Mouse (Mus musculus) CH12.LX (cell line): Measurements from ENCODE around the gene Thy1. TPM values are rescaled to one million over a fixed set of nuclear protein-coding genes. Genes with fewer than 3 reads are reported as not detected.

Experiments
- DNase-seq: peaks from one replicate; pipeline ENCODE4 v3.0.0-alpha.2; 2013; ENCODE audit errors: extremely low read depth
- H3K27ac ChIP-seq: 2 replicates; pipeline ENCODE4 v1.5.1; 2012; ENCODE audit warnings: low read depth, mild to moderate bottlenecking, control low read depth, moderate library complexity; ENCODE audit not compliant: insufficient read depth
- H3K27me3 ChIP-seq: replicated peaks from 2 replicates; pipeline ENCODE3; 2012; ENCODE audit warnings: inconsistent platforms
- H3K36me3 ChIP-seq, 2 experiments: replicated peaks in 1 of 2; 2 replicates each; pipeline versions ENCODE3 to v1.6.1; 2012; ENCODE audit warnings: inconsistent platforms in 1 of 2, low read length in 1 of 2, mild to moderate bottlenecking in 1 of 2, mixed read lengths in 1 of 2, moderate library complexity in 1 of 2; ENCODE audit not compliant: control insufficient read depth in 1 of 2, insufficient read depth in 1 of 2
- H3K4me1 ChIP-seq, 2 experiments: 2 replicates each; pipeline ENCODE4 v1.6.1; 2012; ENCODE audit warnings: inconsistent platforms in 1 of 2, moderate library complexity in 1 of 2; ENCODE audit not compliant: insufficient read depth in 2 of 2, control insufficient read depth in 1 of 2
- H3K4me2 ChIP-seq: 2 replicates; pipeline ENCODE4 v1.6.1; 2012; ENCODE audit warnings: low read depth, mild to moderate bottlenecking, control low read depth; ENCODE audit not compliant: poor library complexity, insufficient read depth, severe bottlenecking
- H3K4me3 ChIP-seq, 3 experiments: fragments of 150-350 bp in 1 of 3; sonication (generic) in 1 of 3; replicated peaks in 1 of 3; 2 replicates each; pipeline versions ENCODE3 to v1.5.1; 2011 to 2012; ENCODE audit warnings: low read depth in 2 of 3, low read length in 2 of 3, mild to moderate bottlenecking in 2 of 3, moderate library complexity in 2 of 3, control low read depth in 1 of 3, improper control_type of control experiment in 1 of 3, inconsistent platforms in 1 of 3, mixed read lengths in 1 of 3; ENCODE audit not compliant: poor library complexity in 1 of 3
- H3K79me2 ChIP-seq: replicated peaks from 2 replicates; pipeline ENCODE4 v1.6.1; 2012; ENCODE audit warnings: mild to moderate bottlenecking, moderate library complexity; ENCODE audit not compliant: control insufficient read depth, poor library complexity, insufficient read depth, severe bottlenecking; ENCODE audit errors: extremely low read depth
- H3K9ac ChIP-seq: 2 replicates; pipeline ENCODE4 v1.6.1; 2012; ENCODE audit warnings: low read depth, mild to moderate bottlenecking, control low read depth, moderate library complexity; ENCODE audit not compliant: insufficient read depth
- H3K9me3 ChIP-seq: replicated peaks from 2 replicates; pipeline ENCODE3; 2012; ENCODE audit warnings: low read length, inconsistent platforms, mixed read lengths
- CHD1 ChIP-seq: IDR thresholded peaks from 2 replicates; pipeline ENCODE4 v1.6.1; 2012; ENCODE audit warnings: low read depth, low read length, improper control_type of control experiment, inconsistent platforms
- CHD2 ChIP-seq: IDR thresholded peaks from 2 replicates; pipeline ENCODE4 v1.6.1; 2011; ENCODE audit warnings: low read length, improper control_type of control experiment
- CTCF ChIP-seq, 2 experiments: IDR thresholded peaks in 1 of 2; conservative IDR thresholded peaks in 1 of 2; 2 replicates each; pipeline ENCODE4 v1.5.1; 2011 to 2012; ENCODE audit warnings: low read depth in 2 of 2, low read length in 2 of 2, improper control_type of control experiment in 1 of 2, inconsistent platforms in 1 of 2, mild to moderate bottlenecking in 1 of 2, moderate library complexity in 1 of 2
- ETS1 ChIP-seq: conservative IDR thresholded peaks from 2 replicates; pipeline ENCODE4 v1.6.1; 2012; ENCODE audit warnings: low read depth, mild to moderate bottlenecking, inconsistent platforms, low read length, improper control_type of control experiment, moderate library complexity
- GABPA ChIP-seq: IDR thresholded peaks from 2 replicates; pipeline ENCODE4 v1.6.1; 2012; ENCODE audit warnings: low read depth, low read length, improper control_type of control experiment, inconsistent platforms; ENCODE audit not compliant: insufficient replicate concordance
- IRF4 ChIP-seq: IDR thresholded peaks from 2 replicates; pipeline ENCODE4 v1.6.1; 2014; ENCODE audit warnings: low read depth, mild to moderate bottlenecking, inconsistent platforms, low read length, improper control_type of control experiment
- KAT2A ChIP-seq: IDR thresholded peaks from 2 replicates; pipeline ENCODE4 v1.6.1; 2012; ENCODE audit warnings: low read length, improper control_type of control experiment, inconsistent platforms; ENCODE audit not compliant: insufficient replicate concordance
- MAX ChIP-seq: IDR thresholded peaks from 2 replicates; pipeline ENCODE4 v1.6.1; 2011; ENCODE audit warnings: low read length, improper control_type of control experiment
- MAZ ChIP-seq: IDR thresholded peaks from 2 replicates; pipeline ENCODE4 v1.6.1; 2012; ENCODE audit warnings: low read depth, mild to moderate bottlenecking, inconsistent platforms, low read length, improper control_type of control experiment, moderate library complexity
- MEF2A ChIP-seq: IDR thresholded peaks from 2 replicates; pipeline ENCODE4 v1.6.1; 2014; ENCODE audit warnings: low read depth, mild to moderate bottlenecking, inconsistent platforms, low read length, improper control_type of control experiment, borderline replicate concordance
- MYC ChIP-seq: IDR thresholded peaks from 2 replicates; pipeline ENCODE4 v1.6.1; 2011; ENCODE audit warnings: low read depth, mild to moderate bottlenecking, improper control_type of control experiment, low read length
- NRF1 ChIP-seq: IDR thresholded peaks from 2 replicates; pipeline ENCODE4 v1.6.1; 2014; ENCODE audit warnings: low read depth, mild to moderate bottlenecking, inconsistent platforms, low read length, improper control_type of control experiment, moderate library complexity
- PAX5 ChIP-seq: IDR thresholded peaks from 2 replicates; pipeline ENCODE4 v1.6.1; 2012; ENCODE audit warnings: low read length, inconsistent platforms, mixed read lengths
- POLR2A ChIP-seq: IDR thresholded peaks from 2 replicates; pipeline ENCODE4 v1.6.1; 2011; ENCODE audit warnings: low read depth, mild to moderate bottlenecking, improper control_type of control experiment, low read length
- SMC3 ChIP-seq: IDR thresholded peaks from 2 replicates; pipeline ENCODE4 v1.6.1; 2011; ENCODE audit warnings: low read depth, low read length, improper control_type of control experiment
- TBP ChIP-seq: conservative IDR thresholded peaks from 2 replicates; pipeline ENCODE4 v1.6.1; 2011; ENCODE audit warnings: low read depth, low read length, improper control_type of control experiment
- USF1 ChIP-seq: IDR thresholded peaks from 2 replicates; pipeline ENCODE4 v1.6.1; 2014; ENCODE audit warnings: low read depth, mild to moderate bottlenecking, inconsistent platforms, low read length, improper control_type of control experiment
- USF2 ChIP-seq: conservative IDR thresholded peaks from 2 replicates; pipeline ENCODE4 v1.6.1; 2011; ENCODE audit warnings: low read depth, low read length, improper control_type of control experiment
- ZC3H11A ChIP-seq: IDR thresholded peaks from 2 replicates; pipeline ENCODE4 v1.6.1; 2012; ENCODE audit warnings: low read depth, mild to moderate bottlenecking, inconsistent platforms, low read length, improper control_type of control experiment
- ZKSCAN1 ChIP-seq: IDR thresholded peaks from 2 replicates; pipeline ENCODE4 v1.6.1; 2012; ENCODE audit warnings: low read depth, inconsistent platforms, low read length, improper control_type of control experiment, borderline replicate concordance
- ZMIZ1 ChIP-seq: IDR thresholded peaks from 2 replicates; pipeline ENCODE4 v1.6.1; 2012; ENCODE audit warnings: low read depth, mild to moderate bottlenecking, inconsistent platforms, low read length, improper control_type of control experiment
- dilution Hi-C: fragments of 300-500 bp; cut with MboI; formaldehyde crosslinking; loops from 2 replicates; pipeline ENCODE4 v1.14.3; 2020; ENCODE audit warnings: low sequenced_read_pairs; ENCODE audit not compliant: extremely low pct_unique_long_range_greater_than_20kb, extremely low pct_ligation_motif_present
- in situ Hi-C: fragments of 300-500 bp; cut with MboI; formaldehyde crosslinking; loops from 3 replicates; pipeline ENCODE4 v1.14.3; 2019; ENCODE audit warnings: low sequenced_read_pairs, low pct_ligation_motif_present, low pct_unique_long_range_greater_than_20kb, mixed read lengths
- polyA plus RNA-seq: library from polyadenylated mRNA; unstranded; fragments of >175 nt; gene quantifications from 2 replicates; pipeline ENCODE4 v1.2.1, GENCODE M21; 2012; ENCODE audit warnings: low read depth; ENCODE audit not compliant: insufficient read length
- total RNA-seq, 2 experiments: library from RNA; depleted of rRNA; stranded (reverse); fragments of 300-350 nt in 1 of 2; fragments of >200 nt in 1 of 2; gene quantifications; 2 replicates each; pipeline ENCODE4 v1.2.3; 2012 to 2014

Gene Thy1
- total and polyA plus RNA-seq, 3 experiments: not detected

DNA sequence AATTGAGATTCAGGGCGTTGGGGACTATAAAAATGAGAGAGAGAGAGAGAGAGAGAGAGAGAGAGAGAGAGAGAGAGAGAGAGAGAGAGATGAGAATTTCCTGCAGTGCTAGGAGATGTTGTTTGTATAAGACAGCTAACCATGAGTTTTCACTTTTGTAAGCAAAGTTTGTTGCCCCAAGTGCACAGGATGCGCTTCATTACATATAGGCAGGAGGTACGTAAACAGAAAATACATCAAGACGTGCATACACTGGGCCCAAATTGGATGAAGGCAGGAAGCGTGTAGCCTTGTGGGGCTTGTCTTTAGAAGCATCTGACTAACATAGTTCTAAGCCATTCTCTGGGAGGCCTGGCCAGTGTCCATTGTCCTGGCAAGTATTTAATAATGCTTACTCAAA lies 25.3 kb upstream of the Thy1 start:
- TF ChIP-seq SMC3 (no peak), CHD2 (no peak), PAX5 (no peak), IRF4 (no peak), TBP (no peak), USF1 (no peak), MAX (no peak), ZKSCAN1 (no peak)
- TF ChIP-seq, all 38 proteins: peak for 0
- DNase-seq: no peak
- in situ Hi-C loops: no loop called here
- no peak overlapping the region for H3K4me3 ChIP-seq
- dilution Hi-C loops: no loop called here
- H3K79me2 ChIP-seq: no peaks in the 10 kb centered on the region
- H3K36me3 ChIP-seq: no peaks in the 10 kb centered on the region
- H3K4me2 ChIP-seq: no peak overlapping the region
- H3K27ac ChIP-seq: no peak overlapping the region
- peaks cover 27% of the 10 kb centered on the region for H3K27me3 ChIP-seq
- peaks cover 0 to 5% of the 10 kb centered on the region in 2 experiments; a peak in 2 of 4 replicates for H3K4me1 ChIP-seq
- H3K9me3 ChIP-seq: no peaks in the 10 kb centered on the region
- H3K9ac ChIP-seq: no peak overlapping the region

DNA sequence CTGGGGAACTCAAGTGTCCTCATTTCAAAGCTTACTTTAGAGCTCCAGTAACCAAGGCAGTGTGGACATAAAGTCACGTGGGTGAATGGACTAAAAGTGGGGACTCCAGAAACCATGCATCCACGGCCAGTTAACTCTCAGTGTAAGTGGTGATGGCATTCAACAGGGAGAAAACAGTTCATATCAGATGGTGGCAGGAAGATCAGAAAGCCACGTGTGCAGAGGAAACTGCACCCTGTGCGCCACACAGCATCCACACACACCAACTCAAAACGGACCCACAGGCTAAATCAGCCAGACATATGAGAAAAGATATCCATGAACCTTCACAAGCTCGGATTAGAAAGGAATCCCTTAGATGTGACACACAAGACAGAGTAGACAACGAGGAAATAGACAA lies 23.2 kb upstream of the Thy1 start:
- no peaks in the 10 kb centered on the region for H3K9me3 ChIP-seq
- peaks cover 13% of the 10 kb centered on the region for H3K27me3 ChIP-seq
- in situ Hi-C loops: no loop called here
- no peaks in the 10 kb centered on the region for H3K4me1 ChIP-seq
- dilution Hi-C loops: no loop called here
- H3K9ac ChIP-seq: no peak overlapping the region
- no peak for DNase-seq
- TF ChIP-seq NRF1 (no peak), ZMIZ1 (no peak), ZKSCAN1 (no peak), ETS1 (no peak), IRF4 (no peak), CTCF (conservative IDR thresholded peaks at IDR 0.05 in 1 of 2, IDR thresholded peaks at IDR 0.05 in 1 of 2; ENCODE audit: low read depth in 2 of 2, low read length in 2 of 2) (no peak), KAT2A (no peak), MYC (no peak), GABPA (no peak), POLR2A (no peak), USF2 (no peak), MAZ (no peak), CHD1 (no peak), MEF2A (no peak), ZC3H11A (no peak), TBP (no peak)
- no peaks in the 10 kb centered on the region for H3K36me3 ChIP-seq
- H3K4me3 ChIP-seq: no peak overlapping the region
- H3K79me2 ChIP-seq: no peaks in the 10 kb centered on the region
- no peak overlapping the region for H3K4me2 ChIP-seq
- no peak overlapping the region for H3K27ac ChIP-seq
